Mouse (Mus musculus) MEL (cell line): ENCODE measurements at regions not wholly inside any gene's neighbourhood (a gene's known extent, or its start where the extent isn't known, plus 50 kb on each side); places are given as distances from the start of the nearest gene placed in this dataset.

Experiments
- DNase-seq: peaks from one replicate; pipeline ENCODE4 v3.0.0; 2011; ENCODE audit warnings: low read depth, low spot score
- H3K27ac ChIP-seq: 2 replicates; pipeline ENCODE4 v1.5.1; 2012; ENCODE audit warnings: low read depth, mild to moderate bottlenecking, control low read depth, low read length, moderate library complexity; ENCODE audit not compliant: control insufficient read depth
- H3K27me3 ChIP-seq, 2 experiments: fragments of 150-350 bp in 1 of 2; sonication (generic) in 1 of 2; 2 replicates each; pipeline ENCODE4 v1.6.1; 2012; ENCODE audit warnings: low read length in 2 of 2, mild to moderate bottlenecking in 2 of 2, improper control_type of control experiment in 1 of 2, moderate library complexity in 1 of 2; ENCODE audit not compliant: insufficient read depth in 2 of 2, control insufficient read depth in 1 of 2
- H3K36me3 ChIP-seq, 2 experiments: 2 replicates each; pipeline ENCODE4 v1.6.1; 2012 to 2014; ENCODE audit warnings: low read length in 2 of 2, improper control_type of control experiment in 1 of 2, inconsistent platforms in 1 of 2, mild to moderate bottlenecking in 1 of 2; ENCODE audit not compliant: insufficient read depth in 2 of 2, control insufficient read depth in 1 of 2
- H3K4me1 ChIP-seq, 2 experiments: fragments of 150-350 bp in 1 of 2; sonication (generic) in 1 of 2; 2 replicates each; pipeline ENCODE4 v1.6.1; 2012; ENCODE audit warnings: low read length in 2 of 2, improper control_type of control experiment in 1 of 2, mild to moderate bottlenecking in 1 of 2; ENCODE audit not compliant: insufficient read depth in 2 of 2, control insufficient read depth in 1 of 2
- H3K4me3 ChIP-seq, 2 experiments: fragments of 150-350 bp in 1 of 2; sonication (generic) in 1 of 2; 2 replicates each; pipeline ENCODE4 v1.5.1; 2012; ENCODE audit warnings: low read depth in 2 of 2, low read length in 2 of 2, mild to moderate bottlenecking in 2 of 2, moderate library complexity in 2 of 2, control low read depth in 1 of 2, improper control_type of control experiment in 1 of 2; ENCODE audit not compliant: control insufficient read depth in 1 of 2, insufficient read depth in 1 of 2
- H3K79me2 ChIP-seq: 2 replicates; pipeline ENCODE4 v1.6.1; 2012; ENCODE audit warnings: mild to moderate bottlenecking, low read length, moderate library complexity; ENCODE audit not compliant: control insufficient read depth, poor library complexity, insufficient read depth
- H3K9ac ChIP-seq: 2 replicates; pipeline ENCODE4 v1.6.1; 2012; ENCODE audit warnings: low read depth, mild to moderate bottlenecking, control low read depth, low read length, moderate library complexity; ENCODE audit not compliant: control insufficient read depth, poor library complexity, severe bottlenecking
- H3K9me3 ChIP-seq: fragments of 150-350 bp; sonication (generic); replicated peaks from 2 replicates; pipeline ENCODE4 v1.6.1; 2012; ENCODE audit warnings: mild to moderate bottlenecking, low read length, improper control_type of control experiment, moderate library complexity; ENCODE audit not compliant: insufficient read depth
- BHLHE40 ChIP-seq: IDR thresholded peaks from 2 replicates; pipeline ENCODE4 v1.6.1; 2012; ENCODE audit warnings: low read depth, mild to moderate bottlenecking, inconsistent platforms, low read length, improper control_type of control experiment, borderline replicate concordance
- CHD2 ChIP-seq: IDR thresholded peaks from 2 replicates; pipeline ENCODE4 v1.6.1; 2011; ENCODE audit warnings: low read length, improper control_type of control experiment
- HCFC1 ChIP-seq: IDR thresholded peaks from 2 replicates; pipeline ENCODE4 v1.6.1; 2012; ENCODE audit warnings: low read depth, mild to moderate bottlenecking, inconsistent platforms, low read length, improper control_type of control experiment, moderate library complexity
- MEF2A ChIP-seq: IDR thresholded peaks from 2 replicates; pipeline ENCODE4 v1.6.1; 2014; ENCODE audit warnings: low read depth, mild to moderate bottlenecking, inconsistent platforms, low read length, improper control_type of control experiment; ENCODE audit not compliant: poor library complexity, insufficient replicate concordance, severe bottlenecking; ENCODE audit errors: extremely low read depth
- MYB ChIP-seq: IDR thresholded peaks from 2 replicates; pipeline ENCODE4 v1.6.1; 2011; ENCODE audit warnings: mild to moderate bottlenecking, low read depth, low read length, improper control_type of control experiment
- POLR2A ChIP-seq, 2 experiments: IDR thresholded peaks; 2 replicates each; pipeline ENCODE4 v1.6.1; 2011 to 2012; ENCODE audit warnings: low read length in 2 of 2, mild to moderate bottlenecking in 2 of 2, control low read depth in 1 of 2, improper control_type of control experiment in 1 of 2, low read depth in 1 of 2, moderate library complexity in 1 of 2; ENCODE audit not compliant: control insufficient read depth in 1 of 2, insufficient read depth in 1 of 2, poor library complexity in 1 of 2
- POLR2AphosphoS5 ChIP-seq: IDR thresholded peaks from 2 replicates; pipeline ENCODE4 v1.6.1; 2012; ENCODE audit warnings: low read depth, borderline replicate concordance, mild to moderate bottlenecking, inconsistent platforms, low read length, moderate library complexity, mixed read lengths
- RAD21 ChIP-seq: IDR thresholded peaks from 2 replicates; pipeline ENCODE4 v1.6.1; 2011; ENCODE audit warnings: mild to moderate bottlenecking, low read depth, low read length, improper control_type of control experiment
- SMC3 ChIP-seq: IDR thresholded peaks from 2 replicates; pipeline ENCODE4 v1.6.1; 2011; ENCODE audit warnings: low read depth, low read length, improper control_type of control experiment
- TAL1 ChIP-seq: IDR thresholded peaks from 2 replicates; pipeline ENCODE4 v1.6.1; 2012; ENCODE audit warnings: mild to moderate bottlenecking, inconsistent platforms, low read length, moderate library complexity, mixed read lengths
- TCF12 ChIP-seq: IDR thresholded peaks from 2 replicates; pipeline ENCODE4 v1.6.1; 2014; ENCODE audit warnings: low read depth, mild to moderate bottlenecking, inconsistent platforms, low read length, improper control_type of control experiment, moderate library complexity
- USF1 ChIP-seq: IDR thresholded peaks from 2 replicates; pipeline ENCODE4 v1.6.1; 2014; ENCODE audit warnings: low read depth, mild to moderate bottlenecking, inconsistent platforms, low read length, improper control_type of control experiment, moderate library complexity
- ZNF384 ChIP-seq: IDR thresholded peaks from 2 replicates; pipeline ENCODE4 v1.6.1; 2012; ENCODE audit warnings: low read depth, mild to moderate bottlenecking, inconsistent platforms, low read length, improper control_type of control experiment

DNA sequence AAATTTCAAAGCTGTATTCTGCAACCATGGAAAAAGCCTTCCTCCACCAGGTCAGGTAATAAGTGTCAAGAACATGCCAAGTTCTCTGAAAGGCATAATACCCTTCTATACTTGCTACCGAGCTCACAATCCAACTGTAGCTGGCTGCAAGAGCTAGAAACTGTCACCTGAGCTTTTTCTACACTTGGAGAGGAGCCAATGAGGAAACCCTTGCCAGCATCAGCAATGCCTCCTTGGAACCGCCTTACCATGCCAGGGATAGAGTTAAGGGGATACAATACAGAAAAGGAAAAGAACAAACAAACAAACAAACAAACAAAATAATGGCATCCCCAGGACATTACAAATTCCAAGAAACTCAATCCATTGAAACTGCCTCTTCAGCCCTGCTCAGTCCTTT is 62.5 kb upstream of the Ccn2 start:
- TF ChIP-seq MYB: no peak
- no peak for TF ChIP-seq USF1
- TF ChIP-seq, all 39 proteins: peak for 0
- Histone ChIP-seq H3K27ac (no peak overlapping the region), H3K4me3 (no peak overlapping the region), H3K79me2 (no peaks in the 10 kb centered on the region), H3K9me3 (no peaks in the 10 kb centered on the region), H3K9ac (no peak overlapping the region), H3K4me1 (no peaks in the 10 kb centered on the region), H3K27me3 (no peaks in the 10 kb centered on the region; a peak in 1 of 4 replicates), H3K36me3 (no peaks in the 10 kb centered on the region)
- DNase-seq: no peak

DNA sequence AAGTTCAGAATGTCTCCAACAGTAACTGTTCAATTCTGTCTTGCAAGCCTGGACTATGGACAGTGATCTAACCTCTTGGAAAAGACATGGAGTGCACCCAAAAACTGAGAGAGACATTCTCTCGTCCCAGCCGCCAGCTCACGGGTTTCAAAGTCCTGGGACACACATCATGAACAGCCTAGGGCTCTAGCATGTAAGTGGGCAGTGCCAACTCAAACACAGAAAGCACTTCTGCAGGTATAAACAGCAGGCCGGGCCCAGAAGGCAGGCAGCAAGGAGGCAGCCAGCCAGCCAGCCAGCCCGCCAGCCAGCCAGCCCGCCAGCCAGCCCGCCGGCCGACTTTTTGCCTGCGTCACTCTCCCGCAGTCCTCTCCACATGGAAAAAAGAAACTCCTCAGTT is 60.3 kb upstream of the Ccn2 start:
- no peaks in the 10 kb centered on the region for H3K4me1 ChIP-seq
- no peak overlapping the region for H3K9ac ChIP-seq
- DNase-seq: no peak
- H3K27me3 ChIP-seq: no peaks in the 10 kb centered on the region; a peak in 1 of 4 replicates
- no peaks in the 10 kb centered on the region for H3K36me3 ChIP-seq
- H3K9me3 ChIP-seq: no peaks in the 10 kb centered on the region
- TF ChIP-seq ZNF384 (no peak), MEF2A (no peak), TAL1 (no peak)
- TF ChIP-seq, all 39 proteins: peak for 0
- no peak overlapping the region for H3K27ac ChIP-seq
- no peak overlapping the region for H3K4me3 ChIP-seq
- H3K79me2 ChIP-seq: no peaks in the 10 kb centered on the region

DNA sequence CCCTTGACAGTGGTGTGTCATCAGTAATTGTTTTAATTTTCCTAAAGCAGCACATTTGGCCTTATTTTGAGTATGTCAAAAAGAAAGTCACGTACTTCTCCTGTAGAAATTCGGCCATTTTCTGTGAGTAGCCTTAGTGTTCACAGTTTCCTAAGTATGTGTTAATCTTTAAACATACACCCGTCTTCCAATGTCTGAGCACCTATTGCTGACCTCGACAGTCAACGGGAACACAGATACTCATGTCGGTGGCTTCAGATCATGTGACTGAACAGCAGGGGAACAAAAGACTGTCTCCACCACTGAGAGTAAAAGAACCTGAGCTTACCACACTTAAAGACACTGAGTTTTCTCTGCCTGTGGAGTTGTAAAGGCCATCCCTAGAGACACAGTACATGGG is 59.8 kb upstream of the Ccn2 start:
- Histone ChIP-seq H3K4me3 (no peak overlapping the region), H3K79me2 (no peaks in the 10 kb centered on the region)
- no peak for TF ChIP-seq CHD2
- TF ChIP-seq, all 39 proteins: peak for 0
- DNase-seq: no peak
- no peaks in the 10 kb centered on the region for H3K9me3 ChIP-seq
- no peak overlapping the region for H3K27ac ChIP-seq
- H3K36me3 ChIP-seq: no peaks in the 10 kb centered on the region
- H3K4me1 ChIP-seq: no peaks in the 10 kb centered on the region
- no peaks in the 10 kb centered on the region; a peak in 1 of 4 replicates for H3K27me3 ChIP-seq
- H3K9ac ChIP-seq: no peak overlapping the region

DNA sequence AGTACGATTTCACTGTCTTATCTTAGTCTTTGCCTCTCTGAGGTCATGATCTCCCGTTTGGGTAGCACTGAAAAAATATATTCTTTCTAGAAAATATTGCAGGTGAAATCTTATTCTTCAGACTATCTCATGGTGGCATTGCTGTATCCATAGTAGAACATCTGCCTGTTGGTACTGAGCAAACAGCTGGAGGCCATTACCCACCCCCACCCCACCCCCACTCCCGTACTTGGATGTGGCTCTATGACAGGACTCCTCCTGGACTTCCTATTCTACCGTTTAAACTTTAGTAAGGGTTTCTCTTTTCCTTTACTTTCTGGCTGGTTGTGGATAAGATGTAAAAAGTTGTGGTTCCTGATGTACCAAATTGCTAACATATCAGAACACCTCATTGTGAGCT is 53.3 kb upstream of the Ccn2 start:
- no peak overlapping the region for H3K4me3 ChIP-seq
- H3K9me3 ChIP-seq: no peaks in the 10 kb centered on the region

More for the DNA sequence above, 53.3 kb upstream of the Ccn2 start:
- H3K4me1 ChIP-seq: no peaks in the 10 kb centered on the region
- no peak overlapping the region for H3K9ac ChIP-seq
- no peaks in the 10 kb centered on the region for H3K27me3 ChIP-seq
- no peaks in the 10 kb centered on the region for H3K36me3 ChIP-seq
- H3K79me2 ChIP-seq: no peaks in the 10 kb centered on the region
- TF ChIP-seq SMC3 (no peak), RAD21 (no peak), BHLHE40 (no peak), POLR2AphosphoS5 (no peak), TCF12 (no peak), POLR2A (IDR thresholded peaks at IDR 0.05; ENCODE audit: control insufficient read depth in 1 of 2, insufficient read depth in 1 of 2, low read depth in 1 of 2, low read length in 2 of 2, poor library complexity in 1 of 2) (no peak), HCFC1 (no peak)
- TF ChIP-seq, all 39 proteins: peak for 0
- H3K27ac ChIP-seq: no peak overlapping the region
- DNase-seq: no peak
